Mouse (Mus musculus): ENCODE measurements around the gene Phldb3.

GRCm38 (mm10) chr7:24566206-24566605 lies 44.4 kb upstream of the Phldb3 start:
- TF ChIP-seq CTCF (IDR thresholded peaks at IDR 0.05; ENCODE audit: low read depth) (no peak), EP300 (IDR thresholded peaks at IDR 0.05; ENCODE audit: low read depth) (no peak)
